Mouse (Mus musculus): Measurements from ENCODE around the gene Blm. TPM values are rescaled to one million over a fixed set of nuclear protein-coding genes. Genes with fewer than 3 reads are reported as not detected.

The Blm gene
- total RNA-seq, 2 experiments from 2014 or later, result 1.4 to 1.9 TPM

GRCm38 (mm10) chr7:80405188-80405695 is 129.7 kb downstream of the Blm start, which contains the start of gene Furin:
Gene Furin (minus strand): TSS chr7:80405436.
- no peak for DNase-seq (ENCODE audit: low spot score)

Other genes starting within 250 kb of the Blm start
- gene Prc1, start 240.7 kb downstream of the Blm start, total RNA-seq (2021), result under 1 TPM in 1 of 2 experiments, not detected in 1; 0.19 TPM
- 1 to 10 TPM; 6.7 to 7.8 TPM for gene Rccd1, start 210.7 kb downstream of the Blm start, total RNA-seq (2021)
- gene Unc45a, start 194.1 kb downstream of the Blm start, total RNA-seq (2021), result 10 to 100 TPM in 1 of 2 experiments, 1 to 10 TPM in 1; 9.9 to 10.1 TPM
- gene Hddc3, start 192.0 kb downstream of the Blm start, total RNA-seq (2021), result 10 to 100 TPM; 28.8 to 31.7 TPM
- 100 to 1,000 TPM; 132 to 136 TPM for gene Man2a2, start 163.7 kb downstream of the Blm start, total RNA-seq (2021)
- 1 to 10 TPM; 2.0 to 3.5 TPM for gene Fes, start 147.2 kb downstream of the Blm start, total RNA-seq (2021)
- 10 to 100 TPM; 52.8 to 53.9 TPM for gene Furin, start 129.7 kb downstream of the Blm start, total RNA-seq (2021)
- 10 to 100 TPM; 12.5 to 13.1 TPM for gene Crtc3, start 153.8 kb upstream of the Blm start, total RNA-seq (2021)